Mouse (Mus musculus) right cerebral cortex, postnatal 25 days (tissue): Measurements from ENCODE around the gene Macf1.

Source experiments
- DNase-seq: peaks from one replicate; pipeline ENCODE4 v3.0.0; 2022

Gene Macf1

DNA sequence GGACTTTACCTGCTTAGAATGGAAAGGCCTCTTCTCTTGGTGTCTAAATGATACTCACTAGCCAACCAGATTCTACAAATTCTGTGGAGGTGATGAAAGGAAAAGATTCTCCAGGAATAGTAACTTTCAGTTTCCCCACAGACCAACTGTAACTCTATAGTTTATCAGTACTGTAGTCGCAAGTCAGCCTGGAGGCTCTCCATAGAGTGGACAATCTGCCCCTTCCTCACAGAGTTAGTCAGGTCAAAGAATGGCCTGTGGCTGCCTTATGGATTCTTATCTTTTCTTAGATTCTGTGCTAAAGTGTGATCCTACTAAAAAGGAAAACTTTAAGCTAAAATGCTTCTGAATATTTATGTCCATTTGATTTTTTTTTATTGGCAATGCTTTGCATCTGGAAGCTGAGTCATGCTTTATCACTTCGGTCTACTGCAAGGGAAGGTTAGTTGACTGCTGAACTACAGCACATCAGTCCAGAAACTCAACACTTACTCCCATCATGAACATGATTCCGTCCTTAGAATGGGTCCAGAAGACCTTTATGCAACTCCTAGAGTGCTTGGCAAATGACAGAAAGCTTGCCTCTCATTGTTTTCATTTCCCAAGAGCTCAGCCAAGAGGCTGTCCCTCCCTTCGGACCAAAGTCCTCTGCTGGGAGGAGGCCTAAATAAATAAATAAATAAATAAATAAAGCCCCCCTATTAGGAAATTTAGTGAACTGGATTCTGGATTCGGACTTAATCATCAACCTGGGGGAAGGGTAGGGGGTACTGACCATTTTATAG is 256.1 kb downstream of the Macf1 start:
- no peak for DNase-seq

DNA sequence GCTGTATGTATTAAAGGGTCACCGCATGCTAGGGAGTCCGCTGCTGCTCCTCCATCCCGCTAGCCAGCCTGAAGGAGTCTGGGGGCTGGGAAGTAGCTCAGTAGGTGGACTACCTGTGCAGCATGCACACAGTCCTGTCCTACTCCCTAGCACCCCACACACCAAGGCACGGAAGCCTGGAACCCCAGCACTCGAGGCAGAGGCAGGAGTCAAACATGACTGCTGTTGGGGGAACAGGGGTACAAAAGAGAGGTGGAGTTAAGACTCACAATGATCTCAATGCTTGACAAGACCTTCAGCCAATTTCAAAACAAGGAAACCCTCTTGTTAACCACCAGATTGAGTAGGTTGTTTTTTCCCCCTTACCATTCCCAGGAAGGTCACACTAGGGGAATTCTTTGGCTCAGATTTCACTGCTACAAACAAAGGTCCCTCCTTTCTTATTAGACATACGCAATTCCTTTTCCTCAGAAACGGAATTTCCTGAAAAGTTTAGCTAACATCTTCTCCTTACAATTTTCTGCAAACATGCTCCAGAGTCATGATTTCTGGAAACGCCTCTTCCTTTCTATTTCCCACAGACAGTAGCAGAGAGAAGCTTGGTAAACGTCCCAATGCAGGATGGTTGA is 256.8 kb downstream of the Macf1 start:
- DNase-seq, result no peak

DNA sequence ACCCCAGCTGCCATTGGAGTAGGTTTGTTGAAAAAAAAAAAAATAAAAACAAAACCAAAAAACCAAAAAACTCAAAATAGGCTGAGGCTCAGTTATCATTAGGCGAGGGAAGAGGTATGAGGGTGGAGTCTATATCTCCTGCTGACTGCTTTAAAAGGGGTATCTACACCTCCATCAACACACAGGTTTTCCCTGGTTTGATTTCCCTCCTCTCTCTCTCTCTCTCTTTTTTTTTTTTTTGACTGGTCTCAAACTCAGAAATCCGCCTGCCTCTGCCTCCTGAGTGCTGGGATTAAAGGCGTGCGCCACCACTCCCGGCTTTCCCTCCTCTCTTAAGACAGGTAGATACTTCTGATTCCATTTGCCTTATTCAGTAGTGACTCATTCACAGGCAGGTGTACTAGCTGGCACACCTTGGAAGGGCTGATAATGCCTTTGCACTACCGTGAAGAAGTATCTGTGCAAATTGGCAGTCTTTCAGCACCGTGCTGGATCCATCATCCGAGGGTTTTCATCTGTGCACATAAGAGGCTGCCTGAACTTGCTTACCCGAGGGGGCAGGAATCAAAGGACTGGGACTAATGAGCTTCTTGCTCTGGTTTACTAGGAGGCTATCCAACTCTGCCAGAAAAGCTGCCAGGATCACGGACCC is 257.6 kb downstream of the Macf1 start:
- no peak for DNase-seq

DNA sequence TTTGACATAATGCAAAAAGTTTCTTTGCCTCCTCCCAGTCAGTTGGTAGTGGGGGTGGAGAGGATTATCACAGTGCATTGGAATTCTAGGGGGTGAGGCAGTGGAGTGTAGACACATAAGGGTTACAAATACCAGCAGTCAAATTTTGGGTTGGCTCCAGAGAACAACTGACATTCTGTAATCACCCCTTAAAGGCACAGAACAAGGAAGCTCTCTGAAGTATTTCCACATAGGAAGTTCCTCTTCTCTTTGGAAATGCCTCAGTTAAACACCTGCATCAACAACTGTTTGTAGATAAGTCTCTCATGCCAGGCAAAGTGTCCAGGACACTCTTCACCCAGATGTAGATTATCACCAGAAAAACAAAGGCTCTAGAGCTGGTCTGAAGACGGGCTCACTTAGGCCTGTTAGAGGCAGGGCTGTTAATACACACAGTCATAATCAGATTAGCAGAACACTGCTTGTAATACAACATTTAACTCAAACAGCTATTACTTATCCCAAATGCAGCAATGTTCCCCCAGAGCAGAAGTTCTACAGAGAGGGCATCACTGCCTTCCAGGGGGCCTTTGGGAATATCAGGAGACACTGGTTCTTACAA is 258.4 kb downstream of the Macf1 start:
- DNase-seq, result no peak

DNA sequence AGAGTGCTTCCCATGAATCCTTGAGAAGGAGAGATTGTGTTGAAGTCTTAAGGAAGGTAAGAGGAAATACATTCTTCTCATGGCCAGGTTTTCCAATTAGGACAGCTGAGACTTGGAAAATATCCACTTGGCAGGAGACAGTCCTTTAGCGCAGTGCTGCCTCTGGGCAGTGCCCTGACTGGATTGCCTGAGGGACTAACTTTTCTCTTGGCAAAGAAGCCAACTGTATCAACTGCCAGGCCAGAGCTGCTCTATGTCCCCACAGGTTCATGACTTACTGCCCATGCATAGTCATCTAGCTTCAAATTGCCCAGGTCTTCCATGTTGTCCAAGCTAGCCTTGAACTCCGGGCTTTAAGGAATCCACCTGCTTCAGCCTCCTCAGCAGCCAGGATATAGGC is 260.1 kb downstream of the Macf1 start:
- no peak for DNase-seq

DNA sequence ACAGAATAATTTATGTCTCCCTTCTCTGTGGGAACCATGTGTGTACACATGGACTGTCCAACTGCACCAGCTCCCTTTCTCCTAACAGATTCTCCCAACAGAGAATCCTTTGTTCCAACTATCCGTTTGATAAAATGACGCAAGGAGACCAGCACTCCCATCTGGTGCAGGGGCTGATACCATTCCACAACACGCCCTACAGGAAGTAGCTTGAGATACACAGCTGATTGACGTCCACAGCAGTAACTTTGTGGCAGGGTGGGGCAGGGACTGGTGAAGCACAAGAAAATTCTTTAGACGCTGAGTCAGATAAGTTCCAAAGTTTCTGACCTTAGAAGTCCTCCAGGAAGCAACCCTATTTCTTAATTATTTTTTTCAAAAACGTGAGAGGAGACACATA is 261.3 kb downstream of the Macf1 start:
- DNase-seq, result no peak

DNA sequence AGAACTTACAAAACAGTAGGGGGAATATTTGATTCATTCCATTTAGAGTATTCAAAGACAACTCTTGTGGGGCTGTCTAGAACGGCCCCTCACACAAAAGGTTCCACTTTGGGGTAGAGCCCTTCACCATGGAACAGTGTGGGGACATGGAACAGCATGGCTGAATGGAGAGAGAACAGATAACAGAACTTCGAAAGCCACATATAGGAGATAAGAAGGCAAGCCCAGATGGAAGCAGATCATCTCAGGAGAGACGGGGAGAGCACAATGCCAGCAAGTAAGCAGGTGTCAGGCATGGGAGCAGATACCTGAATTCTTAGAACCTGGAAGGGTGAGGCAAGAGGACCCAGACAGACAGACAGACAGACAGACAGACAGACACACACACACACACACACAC is 266.1 kb downstream of the Macf1 start:
- no peak for DNase-seq

DNA sequence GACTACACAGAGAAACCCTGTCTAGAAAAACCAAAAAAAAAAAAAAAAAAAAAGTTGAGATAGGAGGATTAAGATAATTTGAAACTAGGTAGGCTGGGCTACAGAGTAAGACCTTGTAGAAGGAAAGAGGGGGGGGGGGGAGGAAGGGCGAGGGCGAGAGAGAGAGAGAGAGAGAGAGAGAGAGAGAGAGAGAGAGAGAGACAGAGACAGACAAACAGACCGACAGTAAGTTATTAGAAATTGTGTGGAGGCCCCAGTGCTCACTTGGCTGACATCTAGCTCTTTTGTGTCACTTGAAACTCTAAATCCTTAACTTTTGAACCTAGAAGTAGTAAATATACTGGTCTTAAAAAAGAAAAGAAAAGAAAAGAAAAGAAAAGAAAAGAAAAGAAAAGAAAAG is 266.7 kb downstream of the Macf1 start:
- no peak for DNase-seq

DNA sequence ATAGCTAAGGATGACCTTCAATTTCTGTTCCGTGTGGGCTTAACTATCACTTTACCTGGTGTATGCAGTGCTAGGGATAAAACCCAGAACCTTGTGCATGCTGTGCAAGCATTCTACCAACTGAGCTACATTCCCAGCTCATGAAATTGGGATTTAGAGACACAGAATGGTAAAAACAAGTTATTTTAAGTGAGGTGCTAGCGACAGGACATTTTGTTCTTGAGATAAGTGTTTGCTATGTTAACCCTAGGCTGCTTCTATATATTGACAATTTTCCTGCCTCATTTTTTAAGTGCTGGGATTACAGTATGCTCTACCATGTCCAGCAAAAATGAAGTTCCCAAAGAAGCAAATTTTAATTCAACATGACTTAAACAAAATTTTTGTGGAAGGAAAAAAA is 267.3 kb downstream of the Macf1 start:
- no peak for DNase-seq

DNA sequence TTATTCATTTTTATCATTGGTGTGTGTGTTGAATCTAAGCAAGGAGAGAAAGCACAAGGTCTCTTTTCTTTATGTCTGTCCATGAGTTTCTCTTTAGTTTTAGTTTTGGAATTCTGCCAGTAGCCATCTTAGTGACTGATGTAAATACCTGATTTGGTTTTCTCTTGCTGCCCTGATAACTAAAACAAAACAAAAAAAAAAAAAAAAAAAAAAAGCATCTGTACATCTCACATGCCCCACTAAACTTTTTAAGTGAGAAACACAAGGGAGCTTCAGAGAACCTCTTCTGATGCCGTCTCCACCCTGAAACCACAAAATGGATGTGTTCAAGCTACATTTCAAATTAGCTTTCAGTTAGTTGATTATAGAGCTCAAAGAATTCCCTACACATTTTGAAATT is 268.6 kb downstream of the Macf1 start:
- no peak for DNase-seq

DNA sequence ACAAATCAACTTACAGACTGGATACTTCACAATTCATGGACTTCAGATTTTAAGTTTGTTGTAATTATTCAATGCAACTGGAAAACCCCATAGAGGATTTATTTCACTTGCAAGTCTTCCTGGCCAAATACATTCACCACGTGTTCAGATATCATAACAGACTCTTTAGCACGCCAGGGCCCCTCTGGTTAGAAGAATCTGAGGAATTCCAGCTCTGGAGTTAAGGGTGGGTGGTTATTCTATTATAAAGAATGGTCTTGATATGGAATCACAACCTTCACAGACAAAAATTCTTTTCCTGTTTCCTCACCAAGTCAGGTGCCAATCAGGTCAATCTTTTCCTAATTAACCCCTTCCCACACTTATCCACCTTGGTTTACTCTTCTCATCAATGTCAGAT is 270.3 kb downstream of the Macf1 start:
- no peak for DNase-seq

DNA sequence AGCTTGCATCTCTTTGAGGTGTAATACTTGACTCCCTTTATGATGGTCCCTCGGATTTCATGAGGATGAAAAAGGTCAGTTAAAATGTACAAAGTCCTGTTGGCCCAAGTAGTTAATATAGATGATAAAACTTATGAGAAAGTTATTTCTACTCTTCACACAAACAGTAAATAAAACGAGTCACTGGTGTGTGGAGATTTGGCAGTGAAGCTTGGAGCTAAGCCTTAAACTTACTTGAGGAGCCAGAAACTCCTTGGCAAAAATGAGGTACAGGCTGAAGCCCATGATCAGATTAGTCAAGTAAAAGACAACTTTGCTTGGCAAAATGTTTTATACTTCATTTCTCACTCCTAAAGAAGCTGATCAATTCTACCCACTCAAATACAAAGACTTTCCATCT is 271.2 kb downstream of the Macf1 start:
- no peak for DNase-seq

DNA sequence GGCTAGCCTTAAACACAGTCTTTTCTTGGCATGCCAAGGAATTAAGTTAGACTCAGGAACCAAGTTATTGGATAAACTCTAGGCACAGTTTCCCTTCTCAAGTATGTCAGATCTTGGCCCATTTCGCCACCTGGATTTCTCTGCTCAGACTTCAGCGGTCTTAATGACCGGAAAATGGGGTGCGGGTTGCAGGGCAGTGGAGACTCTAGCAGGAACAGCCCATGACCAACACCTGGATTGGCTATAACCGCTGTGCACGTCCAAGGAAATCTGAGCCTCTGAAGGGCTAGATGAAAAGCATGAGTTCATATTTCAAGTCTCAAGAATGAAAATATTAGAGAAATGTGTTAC is 271.7 kb downstream of the Macf1 start:
- no peak for DNase-seq

DNA sequence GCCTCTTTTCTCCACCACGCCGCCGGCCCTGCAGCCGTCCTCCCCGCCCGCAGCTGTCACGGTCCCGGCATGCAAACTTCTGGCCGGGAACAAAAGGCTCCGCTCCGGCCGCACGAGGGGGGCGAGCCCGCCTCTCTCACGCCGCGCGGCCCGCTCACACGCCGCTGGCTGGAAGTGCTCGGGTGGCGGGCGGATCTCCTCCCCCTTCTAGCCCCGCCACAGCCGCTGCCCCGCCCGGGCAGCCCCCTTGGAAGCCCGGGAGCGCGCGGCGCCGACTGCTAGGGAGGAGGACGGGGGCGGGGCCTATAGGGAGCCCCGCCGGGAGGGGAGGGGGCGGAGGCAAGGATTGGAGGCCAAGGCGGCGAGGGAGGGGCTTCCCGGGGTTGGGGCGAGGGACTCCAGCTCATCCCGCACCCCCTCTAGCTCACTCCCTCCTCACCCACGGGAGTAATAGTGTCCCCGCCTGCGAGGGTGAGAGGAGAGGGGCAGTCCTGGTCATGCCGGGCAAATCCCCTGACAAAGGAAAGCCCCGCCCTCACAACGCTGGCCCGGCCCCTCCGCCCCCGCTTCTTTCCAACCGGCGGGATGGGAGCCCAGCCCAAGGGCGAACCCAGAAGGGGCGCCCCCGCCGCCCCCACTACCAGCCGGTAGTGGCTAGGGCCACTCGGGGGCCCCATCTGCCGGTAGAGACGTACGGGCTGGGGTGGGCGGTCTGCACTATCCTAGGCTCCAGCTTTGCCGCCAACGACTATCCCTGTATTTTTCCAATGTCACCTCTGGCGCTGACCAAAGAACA is 272.2 kb downstream of the Macf1 start:
- peak; percentile 80 for DNase-seq

DNA sequence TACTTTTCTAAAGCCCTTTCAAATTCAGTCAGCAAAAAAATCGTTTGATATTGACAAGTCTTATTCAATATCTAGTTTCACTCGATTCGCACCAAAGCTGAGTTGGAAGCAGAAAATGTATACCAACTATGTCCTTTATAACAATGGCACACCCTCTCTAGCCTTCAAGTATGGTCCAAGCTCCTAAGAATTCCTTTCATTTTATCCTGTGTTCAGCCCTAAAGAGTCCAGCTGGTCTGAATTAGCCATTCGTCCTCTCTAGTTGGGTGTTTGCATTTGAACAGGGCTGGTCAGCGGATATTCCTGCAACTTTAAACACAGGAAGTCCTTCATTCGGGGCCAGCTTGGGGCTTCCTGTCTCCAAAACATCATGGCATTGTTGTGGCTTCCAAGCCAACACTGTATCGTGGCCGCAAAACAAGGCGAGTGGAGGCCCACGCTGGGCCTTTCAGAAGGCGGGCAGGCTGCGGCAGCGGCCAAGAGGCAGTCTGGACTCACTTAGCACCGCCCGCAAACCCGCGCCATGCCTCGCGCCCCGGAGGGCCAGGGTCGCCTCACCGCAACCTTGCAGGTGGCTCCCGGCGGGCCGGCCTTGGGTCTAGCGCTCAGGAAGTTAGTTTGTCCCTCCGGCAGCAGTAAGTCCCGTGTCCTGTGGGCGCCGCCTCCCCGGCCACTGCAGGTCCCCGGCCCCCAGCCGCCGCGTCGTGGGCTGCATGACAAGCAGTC is 273.0 kb downstream of the Macf1 start:
- DNase-seq, result peak; percentile 52

DNA sequence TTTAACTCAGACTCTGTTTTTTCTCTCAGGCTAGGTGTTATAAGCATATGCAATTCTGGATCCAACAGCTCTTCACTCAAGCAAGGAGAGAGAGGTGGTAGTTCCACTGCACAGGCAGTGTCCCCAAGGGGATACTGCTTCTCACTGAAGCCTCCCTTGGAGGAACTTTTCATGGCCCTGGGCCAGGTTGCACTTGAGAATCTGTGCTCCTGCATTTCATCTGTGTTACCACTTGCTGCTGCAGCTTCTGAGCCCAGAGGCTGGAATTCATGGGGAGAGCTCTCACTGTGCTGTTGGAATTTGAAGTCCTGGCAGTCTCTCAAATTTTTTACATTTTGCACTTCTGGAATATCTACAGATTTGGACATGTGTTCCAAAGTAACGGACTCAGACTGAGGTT is 274.4 kb downstream of the Macf1 start:
- no peak for DNase-seq

DNA sequence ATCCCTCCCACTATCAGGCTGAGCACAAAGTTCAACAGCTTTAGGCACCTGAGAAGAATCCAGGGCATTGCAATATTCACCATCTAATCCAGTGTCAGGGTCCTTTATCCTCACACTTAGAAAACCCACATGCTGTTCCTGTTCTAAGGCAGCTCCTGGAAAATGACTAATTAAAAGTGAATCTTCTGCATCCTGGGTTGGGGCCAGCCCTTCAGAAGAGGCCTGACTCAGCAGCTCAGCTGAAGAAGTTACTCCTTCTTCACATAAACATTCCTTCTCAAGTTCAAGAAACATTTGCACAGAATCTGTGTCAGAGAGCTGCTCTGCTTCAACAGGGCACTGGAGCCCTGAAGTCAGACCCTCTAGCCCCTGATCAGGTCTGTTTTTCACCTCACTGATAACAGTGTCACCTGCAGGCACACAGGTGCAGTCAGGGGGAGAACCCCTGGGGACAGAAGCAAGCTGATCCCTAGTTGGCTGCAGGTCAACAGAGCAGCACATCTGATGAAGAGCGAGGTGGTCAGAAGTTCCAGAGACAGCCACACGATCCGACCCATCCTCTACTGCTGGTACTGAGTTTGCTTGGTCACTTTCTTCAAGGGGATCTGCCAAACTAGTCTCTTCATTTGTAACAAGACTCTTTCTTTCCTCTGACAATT is 275.0 kb downstream of the Macf1 start:
- DNase-seq, result peak; percentile 54

DNA sequence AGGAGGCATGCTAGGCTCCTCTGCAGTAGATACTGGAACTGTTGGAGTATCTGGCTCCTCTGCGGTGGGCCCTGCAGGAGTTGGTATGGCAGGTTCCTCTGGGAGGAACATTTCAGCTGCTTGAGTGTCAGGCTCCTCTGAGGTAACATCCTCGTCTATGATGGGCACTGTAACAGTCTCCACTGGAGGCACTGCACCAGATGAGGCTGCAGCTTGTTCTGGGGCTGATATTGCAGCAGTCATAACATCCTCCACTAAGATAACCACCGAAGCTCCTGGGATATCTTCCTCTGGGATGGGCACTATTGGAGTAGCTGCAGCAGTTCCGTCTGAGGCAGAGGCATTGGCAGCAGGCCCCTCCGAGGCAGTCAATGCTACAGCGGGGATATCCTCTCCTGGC is 276.4 kb downstream of the Macf1 start:
- no peak for DNase-seq

DNA sequence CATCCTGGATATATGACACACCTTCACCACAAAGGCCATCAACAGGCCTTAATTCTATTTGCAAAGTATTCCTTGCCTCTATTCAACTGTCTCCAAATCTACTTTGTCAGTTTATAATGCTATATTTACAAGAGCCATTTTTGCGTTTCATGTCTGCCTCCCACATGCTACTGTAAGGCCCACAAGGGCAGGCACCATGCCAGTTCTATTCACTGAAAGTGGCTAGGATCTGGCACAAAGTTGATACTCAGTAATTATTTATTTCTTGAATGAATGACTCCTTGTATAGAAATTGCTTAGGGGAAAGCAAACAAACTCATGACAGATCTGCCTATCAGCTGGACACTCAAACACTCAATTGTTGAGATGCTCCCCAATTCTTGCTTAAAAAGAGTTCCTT is 280.1 kb downstream of the Macf1 start:
- no peak for DNase-seq

DNA sequence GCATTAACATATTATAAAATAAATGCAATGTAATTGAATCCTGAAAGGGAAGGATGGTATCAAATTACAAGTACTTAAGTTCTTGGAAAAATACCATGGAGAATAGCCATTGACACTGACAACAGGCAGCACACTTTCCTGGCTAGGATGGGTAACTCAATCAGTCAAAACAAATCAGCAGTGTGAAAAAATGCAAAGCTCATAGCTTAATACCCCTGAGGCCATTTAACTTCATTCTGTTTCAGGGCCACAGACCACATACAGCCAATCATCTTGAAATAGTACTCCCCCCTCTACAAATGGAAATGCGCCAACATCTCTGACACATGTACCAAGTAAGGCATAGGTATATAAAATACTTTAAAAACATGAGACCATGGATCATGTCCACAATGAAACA is 281.9 kb downstream of the Macf1 start:
- no peak for DNase-seq

DNA sequence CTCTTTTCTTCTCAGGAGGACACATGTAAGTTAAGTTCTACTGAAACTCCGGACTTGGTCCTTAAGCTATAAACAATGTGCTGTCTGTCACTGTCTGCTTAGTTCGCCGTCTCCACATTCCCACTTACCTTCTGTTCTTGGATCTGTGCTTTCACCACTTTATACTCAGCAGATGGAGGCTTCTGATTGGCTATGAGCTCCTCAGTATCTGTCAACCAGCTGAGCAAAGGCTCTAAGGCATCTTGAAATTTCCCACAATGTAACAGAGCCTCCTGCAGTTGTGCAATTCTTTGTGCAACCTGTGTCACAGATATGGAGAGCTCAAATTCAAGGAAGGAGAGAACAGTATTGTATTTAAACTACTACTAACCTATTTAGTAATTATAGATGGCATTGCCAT is 282.9 kb downstream of the Macf1 start:
- DNase-seq, result no peak
